Mouse (Mus musculus): ENCODE measurements around the gene Ddx42. TPM values are rescaled to one million over a fixed set of nuclear protein-coding genes. Genes with fewer than 3 reads are reported as not detected.

Ddx42 gene
- polyA plus RNA-seq, 2 experiments: 13.5 to 20.7 TPM

DNA sequence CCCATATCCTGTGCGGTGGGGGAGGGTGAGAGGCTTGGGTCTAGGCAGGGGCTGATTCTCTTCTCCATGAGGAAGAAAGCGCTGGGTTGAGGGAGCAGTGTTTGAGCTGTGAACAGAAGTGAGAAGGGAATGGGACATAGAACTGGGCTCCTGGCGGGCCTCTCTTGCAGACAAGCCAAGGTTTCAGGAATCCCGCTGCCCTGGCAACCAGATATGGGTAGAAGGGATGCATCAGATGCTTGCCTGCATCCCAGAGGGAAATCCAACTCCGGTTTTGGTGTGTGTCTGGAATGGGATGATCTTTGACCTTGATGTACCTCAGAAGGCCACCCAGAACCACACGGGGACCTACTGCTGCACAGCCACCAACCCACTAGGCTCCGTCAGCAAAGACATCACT, 69.5 kb downstream of the Ddx42 start:
- Histone ChIP-seq H3K27me3 (ENCODE audit: control insufficient read depth, insufficient read depth, low read length) (no peaks in the 10 kb centered on the region), H3K9me3 (ENCODE audit: control insufficient read depth, low read length) (no peaks in the 10 kb centered on the region), H3K4me2 (ENCODE audit: low read depth) (no peak overlapping the region), H3K36me3 (replicated peaks; ENCODE audit: control insufficient read depth, insufficient read depth, low read depth) (no peaks in the 10 kb centered on the region), H3K9ac (replicated peaks) (no peak overlapping the region), H3K4me1 (replicated peaks; ENCODE audit: control insufficient read depth in 2 of 2, insufficient read depth in 2 of 2, low read length in 1 of 2) (no peaks in the 10 kb centered on the region), H3K27ac (no peak overlapping the region), H3K4me3 (ENCODE audit: insufficient read depth in 1 of 2, low read depth in 2 of 2, low read length in 2 of 2) (no peak overlapping the region)
- DNase-seq (ENCODE audit: low read depth in 3 of 3, low spot score in 3 of 3): no peak
- no peak for ATAC-seq (ENCODE audit: insufficient read depth)
- WGBS (ENCODE audit: insufficient replicate concordance): 73% methylated on average over 7 of the region's 7 CpGs
- TF ChIP-seq EP300 (IDR thresholded peaks at IDR 0.05; ENCODE audit: low read depth): no peak
- TF ChIP-seq CTCF (IDR thresholded peaks at IDR 0.05; ENCODE audit: low read depth): no peak

DNA sequence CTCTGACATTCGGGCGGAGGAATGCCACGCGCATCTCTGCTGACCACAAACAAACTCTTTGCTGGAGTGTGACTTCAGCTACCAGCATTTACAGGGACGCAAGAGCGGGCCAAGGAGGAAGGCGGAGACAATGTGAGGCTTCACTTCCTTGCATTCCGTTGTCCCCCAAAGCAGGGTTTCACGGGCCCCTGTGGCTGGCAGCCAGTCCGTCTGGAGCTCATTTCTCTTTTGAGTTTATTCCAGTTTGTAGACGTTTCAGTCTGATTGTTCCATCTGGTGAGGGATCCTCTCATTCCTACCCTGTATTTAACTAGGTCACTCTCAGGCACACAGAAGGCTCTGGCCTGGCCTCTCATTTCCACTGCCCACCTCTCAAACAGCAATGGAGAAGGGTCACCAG, 70.3 kb downstream of the Ddx42 start:
- 60% methylated on average over 11 of the region's 11 CpGs for WGBS (ENCODE audit: insufficient replicate concordance)
- TF ChIP-seq CTCF (IDR thresholded peaks at IDR 0.05; ENCODE audit: low read depth) (no peak), EP300 (IDR thresholded peaks at IDR 0.05; ENCODE audit: low read depth) (no peak)

DNA sequence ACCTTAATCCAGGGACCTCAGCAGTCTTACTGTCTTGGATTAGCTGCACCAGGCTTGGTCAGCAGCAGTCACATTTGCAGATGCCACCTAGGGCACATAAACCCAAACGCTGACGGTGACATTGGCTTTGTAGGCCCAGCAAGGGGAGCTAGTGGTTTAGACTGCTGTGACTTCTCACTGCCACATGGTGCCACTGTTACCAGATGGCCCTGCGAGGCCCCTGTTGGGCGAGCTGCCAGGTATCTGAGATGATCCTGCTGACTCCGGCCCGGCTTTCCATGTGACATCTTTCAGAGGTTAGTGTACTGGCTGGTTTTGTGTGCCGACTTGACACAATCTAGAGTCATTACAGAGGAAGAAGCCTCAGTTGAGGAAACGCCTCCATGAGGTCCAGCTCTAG, 72.6 kb downstream of the Ddx42 start:
- no peaks in the 10 kb centered on the region for H3K4me1 ChIP-seq (replicated peaks; ENCODE audit: control insufficient read depth in 2 of 2, insufficient read depth in 2 of 2, low read length in 1 of 2)
- ATAC-seq (ENCODE audit: insufficient read depth): no peak
- no peak for TF ChIP-seq EP300 (IDR thresholded peaks at IDR 0.05; ENCODE audit: low read depth)
- peak; percentile 42 for TF ChIP-seq CTCF (IDR thresholded peaks at IDR 0.05; ENCODE audit: low read depth)
- no peak overlapping the region for H3K4me2 ChIP-seq (ENCODE audit: low read depth)
- WGBS (ENCODE audit: insufficient replicate concordance): 63% methylated on average over 8 of the region's 8 CpGs
- H3K27me3 ChIP-seq (ENCODE audit: control insufficient read depth, insufficient read depth, low read length): no peaks in the 10 kb centered on the region
- no peaks in the 10 kb centered on the region for H3K9me3 ChIP-seq (ENCODE audit: control insufficient read depth, low read length)
- no peak for DNase-seq (ENCODE audit: low read depth in 3 of 3, low spot score in 3 of 3)
- no peak overlapping the region for H3K9ac ChIP-seq (replicated peaks)
- no peaks in the 10 kb centered on the region for H3K36me3 ChIP-seq (replicated peaks; ENCODE audit: control insufficient read depth, insufficient read depth, low read depth)
- H3K4me3 ChIP-seq (ENCODE audit: insufficient read depth in 1 of 2, low read depth in 2 of 2, low read length in 2 of 2): no peak overlapping the region
- H3K27ac ChIP-seq: no peak overlapping the region

More for the DNA sequence above, 70.3 kb downstream of the Ddx42 start:
- no peak overlapping the region for H3K4me2 ChIP-seq (ENCODE audit: low read depth)
- no peaks in the 10 kb centered on the region for H3K27me3 ChIP-seq (ENCODE audit: control insufficient read depth, insufficient read depth, low read length)
- no peak overlapping the region for H3K4me3 ChIP-seq (ENCODE audit: insufficient read depth in 1 of 2, low read depth in 2 of 2, low read length in 2 of 2)
- ATAC-seq (ENCODE audit: insufficient read depth) (no peak), DNase-seq (ENCODE audit: low read depth in 3 of 3, low spot score in 3 of 3) (no peak)
- no peaks in the 10 kb centered on the region for H3K36me3 ChIP-seq (replicated peaks; ENCODE audit: control insufficient read depth, insufficient read depth, low read depth)
- no peaks in the 10 kb centered on the region for H3K4me1 ChIP-seq (replicated peaks; ENCODE audit: control insufficient read depth in 2 of 2, insufficient read depth in 2 of 2, low read length in 1 of 2)
- no peaks in the 10 kb centered on the region for H3K9me3 ChIP-seq (ENCODE audit: control insufficient read depth, low read length)
- no peak overlapping the region for H3K9ac ChIP-seq (replicated peaks)
- H3K27ac ChIP-seq: no peak overlapping the region

DNA sequence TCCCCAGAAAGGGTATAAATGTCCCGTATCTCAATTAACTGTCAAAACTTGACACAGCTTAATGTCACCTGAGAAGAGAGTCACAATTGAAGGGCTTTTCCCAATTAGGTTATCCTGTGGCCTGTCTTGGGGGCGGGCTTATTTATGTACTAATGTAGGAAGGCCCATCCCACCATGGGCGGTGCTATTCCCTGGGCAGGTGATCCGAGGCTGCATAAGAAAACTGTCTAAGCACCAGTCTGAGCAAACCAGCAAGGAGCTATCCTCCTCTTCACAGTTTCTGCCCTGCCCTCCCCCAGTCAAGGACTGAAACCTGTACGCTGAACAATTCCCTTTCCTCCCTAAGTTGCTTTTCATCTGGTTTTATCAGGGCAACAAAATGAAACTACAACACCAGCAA, 73.7 kb downstream of the Ddx42 start:
- Histone ChIP-seq H3K4me3 (ENCODE audit: insufficient read depth in 1 of 2, low read depth in 2 of 2, low read length in 2 of 2) (no peak overlapping the region), H3K4me1 (replicated peaks; ENCODE audit: control insufficient read depth in 2 of 2, insufficient read depth in 2 of 2, low read length in 1 of 2) (no peaks in the 10 kb centered on the region), H3K36me3 (replicated peaks; ENCODE audit: control insufficient read depth, insufficient read depth, low read depth) (no peaks in the 10 kb centered on the region), H3K27me3 (ENCODE audit: control insufficient read depth, insufficient read depth, low read length) (no peaks in the 10 kb centered on the region), H3K4me2 (ENCODE audit: low read depth) (no peak overlapping the region), H3K9ac (replicated peaks) (no peak overlapping the region), H3K9me3 (ENCODE audit: control insufficient read depth, low read length) (no peaks in the 10 kb centered on the region), H3K27ac (no peak overlapping the region)
- 72% methylated on average over 5 of the region's 5 CpGs for WGBS (ENCODE audit: insufficient replicate concordance)
- TF ChIP-seq CTCF (IDR thresholded peaks at IDR 0.05; ENCODE audit: low read depth) (no peak), EP300 (IDR thresholded peaks at IDR 0.05; ENCODE audit: low read depth) (no peak)
- no peak for DNase-seq (ENCODE audit: low read depth in 3 of 3, low spot score in 3 of 3)
- ATAC-seq (ENCODE audit: insufficient read depth): no peak

DNA sequence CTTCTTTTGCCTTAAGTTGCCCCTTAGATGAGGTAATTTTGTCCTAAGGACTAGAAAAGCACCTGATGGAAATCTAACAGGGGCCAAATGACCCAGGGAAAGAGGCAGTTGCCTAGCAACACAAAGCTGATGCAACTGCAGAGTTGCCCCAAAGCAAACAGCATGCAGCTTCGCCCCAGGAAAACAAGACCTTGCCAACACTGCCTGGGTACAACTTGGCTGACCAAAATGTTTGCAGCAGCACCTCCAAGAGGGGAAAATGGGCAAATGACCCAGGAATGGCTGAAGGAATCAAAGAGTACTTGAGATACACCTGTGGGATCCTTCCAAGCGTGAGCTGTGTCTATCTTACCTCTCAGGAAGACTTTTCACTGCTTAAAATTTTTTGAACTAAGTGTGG, 75.1 kb downstream of the Ddx42 start:
- no peaks in the 10 kb centered on the region for H3K4me1 ChIP-seq (replicated peaks; ENCODE audit: control insufficient read depth in 2 of 2, insufficient read depth in 2 of 2, low read length in 1 of 2)
- no peak for ATAC-seq (ENCODE audit: insufficient read depth)
- no peak for DNase-seq (ENCODE audit: low read depth in 3 of 3, low spot score in 3 of 3)
- no peaks in the 10 kb centered on the region for H3K27me3 ChIP-seq (ENCODE audit: control insufficient read depth, insufficient read depth, low read length)
- no peak overlapping the region for H3K9ac ChIP-seq (replicated peaks)
- H3K36me3 ChIP-seq (replicated peaks; ENCODE audit: control insufficient read depth, insufficient read depth, low read depth): no peaks in the 10 kb centered on the region
- no peaks in the 10 kb centered on the region for H3K9me3 ChIP-seq (ENCODE audit: control insufficient read depth, low read length)
- WGBS (ENCODE audit: insufficient replicate concordance): 59% methylated on average over 2 of the region's 2 CpGs
- no peak overlapping the region for H3K4me3 ChIP-seq (ENCODE audit: insufficient read depth in 1 of 2, low read depth in 2 of 2, low read length in 2 of 2)
- H3K4me2 ChIP-seq (ENCODE audit: low read depth): no peak overlapping the region
- no peak for TF ChIP-seq EP300 (IDR thresholded peaks at IDR 0.05; ENCODE audit: low read depth)
- no peak for TF ChIP-seq CTCF (IDR thresholded peaks at IDR 0.05; ENCODE audit: low read depth)
- H3K27ac ChIP-seq: no peak overlapping the region

Other genes starting within 250 kb of the Ddx42 start
- 0.07 and 0.08 TPM in 2 replicates for gene Ace, start 249.0 kb upstream of the Ddx42 start, polyA plus RNA-seq (2012; rRNA removed)
- gene Ace, start 249.0 kb upstream of the Ddx42 start, polyA plus RNA-seq (2014; fragmentation: Nextera tagmentation; extraction: Ambion mirVana): not detected in 2 replicates
- not detected in 2 replicates for gene Ace3, start 222.3 kb upstream of the Ddx42 start, polyA plus RNA-seq (2012; rRNA removed)
- not detected in 2 replicates for gene Ace3, start 222.3 kb upstream of the Ddx42 start, polyA plus RNA-seq (2014; fragmentation: Nextera tagmentation; extraction: Ambion mirVana)
- 0.01 TPM in 2 replicates for gene Kcnh6, start 208.8 kb upstream of the Ddx42 start, polyA plus RNA-seq (2012; rRNA removed)
- not detected in 2 replicates for gene Kcnh6, start 208.8 kb upstream of the Ddx42 start, polyA plus RNA-seq (2014; fragmentation: Nextera tagmentation; extraction: Ambion mirVana)
- 15.4 and 15.5 TPM in 2 replicates for gene Dcaf7, start 180.1 kb upstream of the Ddx42 start, polyA plus RNA-seq (2012; rRNA removed)
- gene Dcaf7, start 180.1 kb upstream of the Ddx42 start, polyA plus RNA-seq (2014; fragmentation: Nextera tagmentation; extraction: Ambion mirVana): 21.6 and 25.9 TPM in 2 replicates
- gene Taco1, start 150.9 kb upstream of the Ddx42 start, polyA plus RNA-seq (2012; rRNA removed): 7.3 and 10.0 TPM in 2 replicates
- 4.8 and 5.2 TPM in 2 replicates for gene Taco1, start 150.9 kb upstream of the Ddx42 start, polyA plus RNA-seq (2014; fragmentation: Nextera tagmentation; extraction: Ambion mirVana)
- gene Map3k3, start 132.3 kb upstream of the Ddx42 start, polyA plus RNA-seq (2012; rRNA removed): 5.2 and 5.5 TPM in 2 replicates
- 3.8 and 5.4 TPM in 2 replicates for gene Map3k3, start 132.3 kb upstream of the Ddx42 start, polyA plus RNA-seq (2014; fragmentation: Nextera tagmentation; extraction: Ambion mirVana)
- not detected in 2 replicates for gene Gm10840, start 56.1 kb upstream of the Ddx42 start, polyA plus RNA-seq (2012; rRNA removed)
- not detected in 2 replicates for gene Gm10840, start 56.1 kb upstream of the Ddx42 start, polyA plus RNA-seq (2014; fragmentation: Nextera tagmentation; extraction: Ambion mirVana)
- gene Limd2, start 56.1 kb upstream of the Ddx42 start, polyA plus RNA-seq (2012; rRNA removed): 17.3 and 26.7 TPM in 2 replicates
- 57.8 and 59.4 TPM in 2 replicates for gene Limd2, start 56.1 kb upstream of the Ddx42 start, polyA plus RNA-seq (2014; fragmentation: Nextera tagmentation; extraction: Ambion mirVana)
- gene Strada, start 14.8 kb upstream of the Ddx42 start, polyA plus RNA-seq (2012; rRNA removed): 9.1 and 9.4 TPM in 2 replicates
- gene Strada, start 14.8 kb upstream of the Ddx42 start, polyA plus RNA-seq (2014; fragmentation: Nextera tagmentation; extraction: Ambion mirVana): 6.9 and 8.8 TPM in 2 replicates
- gene Ccdc47, start 582 bp upstream of the Ddx42 start, polyA plus RNA-seq (2012; rRNA removed): 11.6 and 19.0 TPM in 2 replicates
- 27.5 and 29.2 TPM in 2 replicates for gene Ccdc47, start 582 bp upstream of the Ddx42 start, polyA plus RNA-seq (2014; fragmentation: Nextera tagmentation; extraction: Ambion mirVana)
- gene Ftsj3, start 39.2 kb downstream of the Ddx42 start, polyA plus RNA-seq (2012; rRNA removed): 15.5 and 25.7 TPM in 2 replicates
- gene Ftsj3, start 39.2 kb downstream of the Ddx42 start, polyA plus RNA-seq (2014; fragmentation: Nextera tagmentation; extraction: Ambion mirVana): 36.8 and 40.1 TPM in 2 replicates
- gene Psmc5, start 39.2 kb downstream of the Ddx42 start, polyA plus RNA-seq (2012; rRNA removed): 59.6 and 107 TPM in 2 replicates
- gene Psmc5, start 39.2 kb downstream of the Ddx42 start, polyA plus RNA-seq (2014; fragmentation: Nextera tagmentation; extraction: Ambion mirVana): 123 and 132 TPM in 2 replicates
- gene Smarcd2, start 56.0 kb downstream of the Ddx42 start, polyA plus RNA-seq (2012; rRNA removed): 38.8 and 39.1 TPM in 2 replicates
- 23.9 and 29.0 TPM in 2 replicates for gene Smarcd2, start 56.0 kb downstream of the Ddx42 start, polyA plus RNA-seq (2014; fragmentation: Nextera tagmentation; extraction: Ambion mirVana)
- gene Tcam1, start 59.7 kb downstream of the Ddx42 start, polyA plus RNA-seq (2012; rRNA removed): 0.17 and 0.20 TPM in 2 replicates
- 0.09 and 0.18 TPM in 2 replicates for gene Tcam1, start 59.7 kb downstream of the Ddx42 start, polyA plus RNA-seq (2014; fragmentation: Nextera tagmentation; extraction: Ambion mirVana)
- not detected in 2 replicates for gene Gh, start 84.9 kb downstream of the Ddx42 start, polyA plus RNA-seq (2012; rRNA removed)
- not detected in 2 replicates for gene Gh, start 84.9 kb downstream of the Ddx42 start, polyA plus RNA-seq (2014; fragmentation: Nextera tagmentation; extraction: Ambion mirVana)
- gene Cd79b, start 97.8 kb downstream of the Ddx42 start, polyA plus RNA-seq (2012; rRNA removed): 3.1 and 3.7 TPM in 2 replicates
- gene Cd79b, start 97.8 kb downstream of the Ddx42 start, polyA plus RNA-seq (2014; fragmentation: Nextera tagmentation; extraction: Ambion mirVana): 4.5 and 4.9 TPM in 2 replicates
- 0.01 and 0.02 TPM in 2 replicates for gene Scn4a, start 136.4 kb downstream of the Ddx42 start, polyA plus RNA-seq (2012; rRNA removed)
- gene Scn4a, start 136.4 kb downstream of the Ddx42 start, polyA plus RNA-seq (2014; fragmentation: Nextera tagmentation; extraction: Ambion mirVana): not detected in 2 replicates
- not detected in 2 replicates for gene Prr29, start 148.5 kb downstream of the Ddx42 start, polyA plus RNA-seq (2012; rRNA removed)
- gene Prr29, start 148.5 kb downstream of the Ddx42 start, polyA plus RNA-seq (2014; fragmentation: Nextera tagmentation; extraction: Ambion mirVana): not detected in 2 replicates
- 9.4 and 13.0 TPM in 2 replicates for gene Icam2, start 171.1 kb downstream of the Ddx42 start, polyA plus RNA-seq (2012; rRNA removed)
- gene Icam2, start 171.1 kb downstream of the Ddx42 start, polyA plus RNA-seq (2014; fragmentation: Nextera tagmentation; extraction: Ambion mirVana): 12.1 and 16.3 TPM in 2 replicates

Measured in liver, embryonic 14.5 days (tissue).